Mouse (Mus musculus): ENCODE measurements around the gene P2rx7.

DNA sequence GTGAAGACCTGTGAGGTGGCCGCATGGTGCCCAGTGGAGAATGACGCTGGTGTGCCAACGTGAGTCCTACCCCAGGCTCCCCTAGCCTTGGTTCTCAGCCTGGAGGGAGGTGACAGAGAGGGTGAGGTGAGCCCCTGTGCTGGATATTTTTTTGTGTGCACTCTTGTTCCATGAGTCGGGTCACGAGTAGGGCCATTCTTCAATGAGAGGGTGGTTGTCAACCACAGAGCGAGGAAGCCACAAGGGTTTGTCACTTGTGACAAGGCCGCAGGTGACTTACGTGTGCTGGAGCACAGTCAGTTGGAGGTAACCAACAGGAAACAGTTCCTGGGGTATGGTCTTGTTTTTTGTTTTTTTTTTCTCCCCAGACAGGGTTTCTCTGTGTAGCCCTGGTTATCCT, 75.5 kb downstream of the P2rx7 start:
- TF ChIP-seq HCFC1 (IDR thresholded peaks at IDR 0.05; ENCODE audit: borderline replicate concordance, insufficient read depth, low read length) = no peak
- no peak for TF ChIP-seq ZC3H11A (IDR thresholded peaks at IDR 0.05; ENCODE audit: borderline replicate concordance, low read depth, low read length)
- TF ChIP-seq MAFK (IDR thresholded peaks at IDR 0.05; ENCODE audit: insufficient read depth, low read depth, low read length) = no peak
- no peak for TF ChIP-seq ZNF384 (IDR thresholded peaks at IDR 0.05; ENCODE audit: low read depth, low read length)
